Mouse (Mus musculus): ENCODE measurements around the gene G0s2. TPM values are rescaled to one million over a fixed set of nuclear protein-coding genes. Genes with fewer than 3 reads are reported as not detected.

Gene G0s2
- polyA plus RNA-seq, 1 experiment from 2014 or later: 43.2 TPM

GRCm38 (mm10) chr1:193229570-193229969 is 43.4 kb downstream of the G0s2 start:
- Histone ChIP-seq H3K36me3 (no peaks in the 10 kb centered on the region), H3K9me3 (replicated peaks) (no peaks in the 10 kb centered on the region), H3K4me1 (replicated peaks) (no peaks in the 10 kb centered on the region), H3K9ac (no peak overlapping the region), H3K4me3 (replicated peaks) (no peak overlapping the region), H3K27me3 (no peaks in the 10 kb centered on the region), H3K4me2 (no peak overlapping the region), H3K27ac (no peak overlapping the region)
- DNase-seq (no peak), ATAC-seq (ENCODE audit: low read depth) (no peak)
- WGBS (ENCODE audit: insufficient replicate concordance): 68% methylated on average over 5 of the region's 5 CpGs

- DNase-seq (no peak), ATAC-seq (ENCODE audit: low read depth) (no peak)
- Histone ChIP-seq H3K27ac (no peak overlapping the region), H3K27me3 (no peaks in the 10 kb centered on the region), H3K4me2 (no peak overlapping the region), H3K9me3 (replicated peaks) (no peaks in the 10 kb centered on the region), H3K36me3 (no peaks in the 10 kb centered on the region), H3K4me3 (replicated peaks) (no peak overlapping the region), H3K9ac (no peak overlapping the region), H3K4me1 (replicated peaks) (no peaks in the 10 kb centered on the region)
- 78% methylated on average over 4 of the region's 4 CpGs for WGBS (ENCODE audit: insufficient replicate concordance)
Measured at GRCm38 (mm10) chr1:193227537-193227936, 45.5 kb downstream of the G0s2 start.

- H3K9me3 ChIP-seq (replicated peaks): no peaks in the 10 kb centered on the region
- no peaks in the 10 kb centered on the region for H3K36me3 ChIP-seq
- H3K9ac ChIP-seq: no peak overlapping the region
- no peaks in the 10 kb centered on the region for H3K27me3 ChIP-seq
- no peak overlapping the region for H3K4me3 ChIP-seq (replicated peaks)
- no peak overlapping the region for H3K27ac ChIP-seq
- DNase-seq: no peak
- no peaks in the 10 kb centered on the region for H3K4me1 ChIP-seq (replicated peaks)
- 34% methylated on average over 7 of the region's 7 CpGs for WGBS (ENCODE audit: insufficient replicate concordance)
- H3K4me2 ChIP-seq: no peak overlapping the region
- ATAC-seq (ENCODE audit: low read depth): no peak
Measured at GRCm38 (mm10) chr1:193226724-193227522, 46.1 kb downstream of the G0s2 start.

GRCm38 (mm10) chr1:193226114-193226513 is 46.9 kb downstream of the G0s2 start:
- no peak for ATAC-seq (ENCODE audit: low read depth)
- Histone ChIP-seq H3K36me3 (no peaks in the 10 kb centered on the region), H3K27ac (no peak overlapping the region), H3K4me2 (no peak overlapping the region), H3K4me1 (replicated peaks) (no peaks in the 10 kb centered on the region), H3K4me3 (replicated peaks) (no peak overlapping the region), H3K27me3 (no peaks in the 10 kb centered on the region), H3K9me3 (replicated peaks) (no peaks in the 10 kb centered on the region), H3K9ac (no peak overlapping the region)
- 70% methylated on average over 4 of the region's 4 CpGs for WGBS (ENCODE audit: insufficient replicate concordance)
- DNase-seq: no peak

- Histone ChIP-seq H3K9me3 (replicated peaks) (no peaks in the 10 kb centered on the region), H3K36me3 (no peaks in the 10 kb centered on the region), H3K27ac (no peak overlapping the region), H3K4me3 (replicated peaks) (no peak overlapping the region), H3K4me1 (replicated peaks) (no peaks in the 10 kb centered on the region), H3K27me3 (no peaks in the 10 kb centered on the region), H3K4me2 (no peak overlapping the region), H3K9ac (no peak overlapping the region)
- ATAC-seq (ENCODE audit: low read depth) (no peak), DNase-seq (no peak)
- 61% methylated on average over 3 of the region's 3 CpGs for WGBS (ENCODE audit: insufficient replicate concordance)
Measured at GRCm38 (mm10) chr1:193225531-193225930, 47.5 kb downstream of the G0s2 start.

Other genes starting within 250 kb of the G0s2 start
- 5.0 and 5.3 TPM in 2 replicates for gene Syt14, start 237.4 kb downstream of the G0s2 start, polyA plus RNA-seq (2015; fragmentation: Nextera tagmentation; extraction: Ambion mirVana)
- 3.7 and 3.9 TPM in 2 replicates for gene Diexf, start 142.9 kb downstream of the G0s2 start, polyA plus RNA-seq (2015; fragmentation: Nextera tagmentation; extraction: Ambion mirVana)
- gene Irf6, start 120.1 kb downstream of the G0s2 start, polyA plus RNA-seq (2015; fragmentation: Nextera tagmentation; extraction: Ambion mirVana): 1.8 and 2.5 TPM in 2 replicates
- gene A130010J15Rik, start 105.2 kb downstream of the G0s2 start, polyA plus RNA-seq (2015; fragmentation: Nextera tagmentation; extraction: Ambion mirVana): 5.5 and 6.2 TPM in 2 replicates
- gene Traf3ip3, start 71.5 kb downstream of the G0s2 start, polyA plus RNA-seq (2015; fragmentation: Nextera tagmentation; extraction: Ambion mirVana): 7.1 and 7.3 TPM in 2 replicates
- gene Lamb3, start 65.5 kb downstream of the G0s2 start, polyA plus RNA-seq (2015; fragmentation: Nextera tagmentation; extraction: Ambion mirVana): 0.21 and 0.25 TPM in 2 replicates
- 2.0 and 2.1 TPM in 2 replicates for gene Hsd11b1, start 9.1 kb downstream of the G0s2 start, polyA plus RNA-seq (2015; fragmentation: Nextera tagmentation; extraction: Ambion mirVana)
- 0.35 and 0.59 TPM in 2 replicates for gene Camk1g, start 97.1 kb upstream of the G0s2 start, polyA plus RNA-seq (2015; fragmentation: Nextera tagmentation; extraction: Ambion mirVana)